Mouse (Mus musculus) midbrain, embryonic 10.5 days (tissue): Measurements from ENCODE around the gene Mcee. TPM values are rescaled to one million over a fixed set of nuclear protein-coding genes. Genes with fewer than 3 reads are reported as not detected.
A peak's percentile ranks its signal among the peaks of the same experiment; 100 is the strongest.

Experiments used
- DNase-seq: peaks from one replicate; pipeline ENCODE4 v3.0.0-alpha.2; 2017; ENCODE audit warnings: low spot score
- H3K27ac ChIP-seq: fragments of 300-500 bp; sonication (generic); replicated peaks from 2 replicates; pipeline ENCODE4 v1.5.1; 2016; ENCODE audit warnings: mild to moderate bottlenecking
- H3K27me3 ChIP-seq: fragments of 300-500 bp; sonication (generic); 2 replicates; pipeline ENCODE4 v1.6.1; 2016; ENCODE audit warnings: low read depth, mild to moderate bottlenecking; ENCODE audit not compliant: poor library complexity, severe bottlenecking
- H3K36me3 ChIP-seq: fragments of 300-500 bp; sonication (generic); 2 replicates; pipeline ENCODE4 v1.6.1; 2016; ENCODE audit warnings: mild to moderate bottlenecking, moderate library complexity
- H3K4me1 ChIP-seq: fragments of 300-500 bp; sonication (generic); 2 replicates; pipeline ENCODE4 v1.6.1; 2016
- H3K4me3 ChIP-seq: fragments of 300-500 bp; sonication (generic); 2 replicates; pipeline ENCODE4 v1.5.1; 2016; ENCODE audit warnings: mild to moderate bottlenecking, moderate library complexity
- H3K9me3 ChIP-seq: fragments of 300-500 bp; sonication (generic); replicated peaks from 2 replicates; pipeline ENCODE4 v1.6.1; 2016; ENCODE audit warnings: mild to moderate bottlenecking
- WGBS: fragments of 180-500 bp; shearing (Covaris S2); methylation state at CpG from one replicate; pipeline ENCODE4 v1.1.7; 2016; 5-methylcytosine and 5-hydroxymethylcytosine counted together
- polyA plus RNA-seq: library from polyadenylated mRNA; unstranded; fragments of >200 nt; fragmentation: Nextera tagmentation; extraction: Ambion mirVana; gene quantifications from 2 replicates; pipeline ENCODE4 v1.2.1, GENCODE M21; 2016

Mcee gene
- polyA plus RNA-seq, 1 experiment from 2014 or later, result 41.2 TPM

DNA sequence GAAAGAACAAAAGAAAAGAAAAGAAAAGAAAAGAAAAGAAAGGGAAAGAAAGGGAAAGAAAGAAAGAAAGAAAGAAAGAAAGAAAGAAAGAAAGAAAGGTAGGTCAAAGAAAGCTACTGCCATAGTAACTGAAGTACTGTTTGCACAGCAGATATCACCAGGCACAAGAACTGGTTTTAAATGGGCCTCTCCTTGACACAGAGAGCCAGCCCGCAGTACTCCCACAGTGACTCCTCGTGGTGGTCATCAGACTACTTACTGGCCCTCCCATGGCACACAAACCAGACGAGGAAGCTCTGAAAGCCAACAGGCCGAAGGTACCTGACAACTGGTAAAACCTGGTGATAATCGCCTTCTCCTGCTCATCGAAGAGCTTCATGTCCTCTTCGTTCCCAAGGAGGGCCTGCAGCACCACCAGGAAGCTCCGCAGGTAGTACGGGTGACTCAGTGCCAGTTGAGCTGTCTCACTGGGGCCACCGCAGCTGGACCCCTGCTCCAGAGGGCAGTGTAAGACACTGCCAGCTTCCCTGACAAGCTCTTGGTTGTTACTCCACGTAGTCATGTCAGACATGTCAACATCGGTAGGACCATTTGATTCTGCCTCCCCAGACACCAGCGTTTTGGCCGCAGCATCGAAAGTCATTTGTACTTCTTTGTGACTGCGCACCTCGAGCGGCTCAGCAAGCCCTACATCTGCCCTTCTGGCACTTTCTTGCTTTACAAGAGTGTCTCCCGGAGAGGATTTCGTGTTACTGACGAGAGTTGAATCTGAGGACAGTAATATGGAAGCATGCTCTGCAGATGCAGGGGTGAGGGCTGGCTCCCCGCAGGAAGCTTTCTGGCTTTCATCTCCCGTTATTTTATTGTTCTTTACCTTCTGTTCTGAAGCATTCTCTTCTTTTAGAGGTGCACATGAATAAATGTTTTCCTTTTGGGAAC lies 20.2 kb upstream of the Mcee start:
- Histone ChIP-seq H3K27ac (no peak overlapping the region), H3K27me3 (no peaks in the 10 kb centered on the region), H3K4me1 (peaks cover 18% of the 10 kb centered on the region), H3K4me3 (no peak overlapping the region), H3K9me3 (no peaks in the 10 kb centered on the region), H3K36me3 (peaks cover 54% of the 10 kb centered on the region)
- WGBS, result 91% methylated on average over 23 of the region's 23 CpGs
- DNase-seq, result no peak

GRCm38 (mm10) chr7:64373147-64373829 lies 19.1 kb upstream of the Mcee start:
- Histone ChIP-seq H3K4me3 (peak overlapping the region; percentile 65), H3K36me3 (peaks cover 60% of the 10 kb centered on the region), H3K27me3 (no peaks in the 10 kb centered on the region), H3K9me3 (no peaks in the 10 kb centered on the region), H3K4me1 (peaks cover 18% of the 10 kb centered on the region), H3K27ac (peak overlapping the region; percentile 87)
- no peak for DNase-seq
- WGBS, result 19% methylated on average over 18 of the region's 18 CpGs

DNA sequence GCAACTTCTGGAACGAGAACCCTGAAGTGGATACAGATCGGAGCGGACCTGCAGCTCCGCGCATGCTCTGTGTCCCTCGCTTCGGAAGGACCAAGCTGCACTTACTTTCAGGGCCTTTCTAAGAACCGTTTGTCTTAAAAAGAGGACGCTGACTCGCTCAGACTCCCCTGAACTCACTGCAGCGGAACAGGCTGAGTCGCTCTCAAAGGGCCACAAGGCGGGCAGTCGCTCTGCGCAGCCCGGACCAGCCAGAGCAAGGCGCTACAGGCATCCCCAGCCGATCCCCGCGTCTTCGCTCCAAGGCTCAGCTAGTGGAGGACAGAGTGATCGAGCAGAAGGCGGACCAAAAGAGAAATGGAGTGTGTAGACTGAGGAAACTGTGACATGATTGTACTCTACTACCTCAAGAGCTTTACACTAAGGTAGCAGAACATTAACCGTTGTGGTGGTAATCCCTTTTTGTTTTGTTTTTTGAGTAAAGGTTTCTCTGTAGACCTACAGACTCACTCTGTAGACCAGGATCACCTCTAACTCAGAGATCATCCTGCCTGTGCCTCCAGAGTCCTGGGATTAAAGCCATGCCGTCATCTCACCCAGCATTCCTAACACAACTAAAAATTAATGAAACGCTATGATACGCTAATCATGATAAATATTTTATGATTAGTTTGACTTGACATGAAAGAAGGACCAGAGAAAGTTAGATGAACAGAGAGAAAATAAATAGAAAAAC lies 18.4 kb upstream of the Mcee start, which contains the start of gene Fan1:
Fan1 (minus strand) TSS at position 266 of the 733 bp plus-strand sequence.
- Histone ChIP-seq H3K4me3 (peak within 1 kb of the TSS; percentile 65), H3K27ac (peak within 1 kb of the TSS; percentile 87), H3K4me1 (peaks cover 18% of the 10 kb centered on the region), H3K36me3 (peaks cover 60% of the 10 kb centered on the region), H3K9me3 (no peaks in the 10 kb centered on the region), H3K27me3 (no peaks in the 10 kb centered on the region)
- WGBS, result 5% methylated on average over 27 of the region's 27 CpGs
- DNase-seq, result peak; percentile 88

GRCm38 (mm10) chr7:64391479-64391878 lies 928 bp upstream of the Mcee start:
- 4% methylated on average over 8 of the region's 8 CpGs for WGBS
- peak overlapping the region; percentile 89 for H3K27ac ChIP-seq

DNA sequence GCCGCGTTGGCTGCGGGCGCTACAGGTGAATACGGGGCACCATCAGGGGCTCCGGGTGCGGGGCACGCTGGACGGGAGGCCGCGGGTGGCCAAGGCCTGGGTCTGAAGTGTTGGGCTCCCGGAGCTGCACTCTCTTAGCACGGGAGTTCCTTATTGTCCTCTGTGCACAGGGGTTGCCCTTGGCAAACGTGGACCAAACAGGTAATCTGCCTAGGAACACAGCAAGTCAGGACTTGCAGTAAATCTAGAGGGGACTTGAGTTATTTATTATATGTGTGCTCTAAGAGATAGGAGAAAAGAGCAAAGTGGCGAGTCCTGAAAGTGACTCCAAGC lies 378 bp downstream of the Mcee start:
- peaks cover 24% of the 10 kb centered on the region for H3K4me1 ChIP-seq
- peak overlapping the region; percentile 83 for H3K4me3 ChIP-seq
- peaks cover 21% of the 10 kb centered on the region for H3K36me3 ChIP-seq
- H3K27me3 ChIP-seq, result no peaks in the 10 kb centered on the region
- H3K27ac ChIP-seq, result peak overlapping the region; percentile 89
- WGBS, result 1% methylated on average over 15 of the region's 15 CpGs
- H3K9me3 ChIP-seq, result no peaks in the 10 kb centered on the region
- no peak for DNase-seq

More at GRCm38 (mm10) chr7:64391479-64391878, 928 bp upstream of the Mcee start:
- Histone ChIP-seq H3K4me3 (peak overlapping the region; percentile 83), H3K9me3 (no peaks in the 10 kb centered on the region), H3K36me3 (peaks cover 34% of the 10 kb centered on the region), H3K27me3 (no peaks in the 10 kb centered on the region), H3K4me1 (peaks cover 24% of the 10 kb centered on the region)
- DNase-seq, result peak; percentile 16

- Histone ChIP-seq H3K9me3 (no peaks in the 10 kb centered on the region), H3K27ac (no peak overlapping the region), H3K4me3 (no peak overlapping the region), H3K27me3 (no peaks in the 10 kb centered on the region), H3K36me3 (no peaks in the 10 kb centered on the region), H3K4me1 (no peaks in the 10 kb centered on the region)
- DNase-seq, result no peak
- 85% methylated on average over 1 of the region's 1 CpGs for WGBS
Observed at GRCm38 (mm10) chr7:64400725-64401124, 8.3 kb downstream of the Mcee start.

GRCm38 (mm10) chr7:64402452-64402851 lies 10.0 kb downstream of the Mcee start:
- no peak for DNase-seq
- Histone ChIP-seq H3K27me3 (no peaks in the 10 kb centered on the region), H3K36me3 (no peaks in the 10 kb centered on the region), H3K4me1 (no peaks in the 10 kb centered on the region), H3K27ac (no peak overlapping the region), H3K4me3 (no peak overlapping the region), H3K9me3 (no peaks in the 10 kb centered on the region)
- WGBS, result 94% methylated on average over 4 of the region's 4 CpGs

DNA sequence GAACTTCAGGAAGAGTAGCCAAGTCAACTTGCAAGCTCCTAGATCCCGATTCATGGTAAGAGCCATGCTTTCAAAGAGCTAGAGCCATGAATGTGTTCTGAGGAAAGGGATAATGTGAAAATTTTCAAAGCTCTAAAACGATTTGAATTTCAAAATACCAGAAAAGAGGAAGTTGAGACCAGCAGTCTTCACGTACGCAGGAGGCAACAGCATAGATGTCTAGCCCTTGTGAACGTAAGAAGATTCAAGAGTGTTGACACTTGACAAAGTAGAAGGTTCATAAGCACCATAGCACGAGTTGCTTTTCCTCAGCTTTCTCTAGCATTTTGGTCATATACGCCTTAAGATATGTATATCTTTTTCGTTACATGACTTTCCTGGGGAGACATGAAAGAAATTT lies 11.6 kb downstream of the Mcee start:
- DNase-seq, result no peak
- no peak overlapping the region for H3K27ac ChIP-seq
- H3K36me3 ChIP-seq, result no peaks in the 10 kb centered on the region
- WGBS, result 90% methylated on average over 8 of the region's 8 CpGs
- no peak overlapping the region for H3K4me3 ChIP-seq
- no peaks in the 10 kb centered on the region for H3K27me3 ChIP-seq
- no peaks in the 10 kb centered on the region for H3K4me1 ChIP-seq
- H3K9me3 ChIP-seq, result no peaks in the 10 kb centered on the region

DNA sequence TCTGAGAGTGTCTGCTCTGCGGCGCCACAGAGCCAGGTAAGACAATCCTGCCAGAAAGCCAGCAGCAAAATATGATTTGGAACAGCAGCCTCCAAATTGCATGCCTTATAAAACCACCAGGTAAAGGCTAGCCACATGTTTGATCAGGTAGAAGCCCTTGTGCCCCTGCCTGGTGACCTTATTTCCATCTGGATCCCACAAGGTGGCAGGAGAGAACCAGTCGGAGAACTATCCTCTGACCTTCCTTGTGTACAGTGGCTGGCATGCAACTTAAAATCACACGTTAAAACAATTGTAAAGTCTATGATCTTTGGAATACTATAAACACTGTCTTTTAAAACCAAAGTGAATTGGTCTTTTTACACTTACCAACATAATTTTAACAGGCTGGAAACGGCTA lies 32.5 kb downstream of the Mcee start:
- no peak for DNase-seq
- Histone ChIP-seq H3K9me3 (no peaks in the 10 kb centered on the region), H3K4me1 (no peaks in the 10 kb centered on the region), H3K4me3 (no peak overlapping the region), H3K36me3 (no peaks in the 10 kb centered on the region), H3K27ac (no peak overlapping the region), H3K27me3 (no peaks in the 10 kb centered on the region)
- WGBS, result 63% methylated on average over 5 of the region's 5 CpGs

DNA sequence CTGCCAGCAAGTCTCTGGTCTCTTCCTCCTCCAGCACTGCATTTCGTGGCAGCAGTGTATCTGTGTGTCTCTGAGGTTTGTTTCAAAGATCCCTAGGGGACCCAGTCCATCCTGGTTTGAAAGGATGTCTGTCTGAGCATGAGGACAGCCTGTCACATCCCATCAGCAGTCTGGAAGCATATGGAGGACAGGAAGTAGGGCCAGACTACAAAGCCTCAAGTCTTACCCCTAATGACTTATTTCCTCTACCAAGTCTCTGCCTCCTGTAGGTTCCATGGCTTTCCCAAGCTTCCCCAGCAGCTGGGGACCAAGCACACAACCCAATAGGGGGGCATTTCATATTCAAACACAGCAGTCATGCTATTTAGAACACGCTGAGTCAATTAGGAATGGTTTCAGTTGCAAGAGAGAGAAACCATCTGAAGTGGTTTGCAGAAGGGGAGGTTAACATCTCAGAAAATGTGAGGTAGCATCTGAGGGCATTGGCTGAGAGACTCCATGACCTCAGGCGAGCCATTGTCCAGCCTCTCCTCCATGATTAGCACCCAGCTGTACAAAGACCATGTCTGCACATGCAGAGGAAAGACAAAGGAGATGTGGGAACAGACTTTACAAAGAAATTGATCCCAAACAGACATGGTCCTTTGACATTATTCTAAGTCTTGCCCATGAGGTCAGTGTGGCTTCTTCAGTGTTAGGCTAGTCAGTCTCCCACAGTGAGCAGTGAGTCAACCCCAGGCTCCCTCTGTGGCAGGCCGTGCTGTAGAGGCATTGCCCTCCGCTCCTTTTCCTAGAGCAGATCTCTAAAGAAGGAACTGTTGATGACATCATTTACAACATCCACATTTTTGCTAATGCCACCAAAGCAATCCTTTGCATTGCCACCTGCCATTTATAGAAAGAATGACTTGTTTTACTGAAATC lies 47.5 kb downstream of the Mcee start:
- Histone ChIP-seq H3K27me3 (no peaks in the 10 kb centered on the region), H3K4me1 (peaks cover 9% of the 10 kb centered on the region), H3K9me3 (no peaks in the 10 kb centered on the region), H3K4me3 (no peak overlapping the region), H3K36me3 (no peaks in the 10 kb centered on the region), H3K27ac (no peak overlapping the region; the same call in 1 of the 2 replicates)
- peak; percentile 18 for DNase-seq
- 67% methylated on average over 5 of the region's 5 CpGs for WGBS

DNA sequence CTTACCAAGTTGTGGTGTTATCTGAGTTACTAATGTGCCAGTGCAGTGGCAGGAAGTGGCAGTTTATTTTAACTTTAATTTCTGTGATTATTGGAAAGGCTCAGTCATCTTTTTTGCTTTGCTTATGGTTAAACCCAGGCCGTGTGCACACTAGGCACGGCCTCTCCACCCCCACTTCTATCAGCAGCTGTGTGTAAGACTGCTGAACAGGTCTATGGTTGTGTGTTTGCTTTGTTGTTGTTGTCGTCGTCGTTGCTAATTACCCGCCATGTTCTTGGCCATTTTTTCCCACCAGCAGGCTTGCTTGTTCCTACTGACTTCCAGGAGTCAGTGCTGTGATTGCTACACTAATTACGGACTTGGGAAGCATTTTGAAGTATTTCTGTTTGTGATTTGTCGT lies 48.1 kb downstream of the Mcee start:
- no peak overlapping the region for H3K4me3 ChIP-seq
- 90% methylated on average over 8 of the region's 8 CpGs for WGBS
- peaks cover 9% of the 10 kb centered on the region for H3K4me1 ChIP-seq
- H3K9me3 ChIP-seq, result no peaks in the 10 kb centered on the region
- no peak for DNase-seq
- no peak overlapping the region for H3K27ac ChIP-seq
- H3K27me3 ChIP-seq, result no peaks in the 10 kb centered on the region
- H3K36me3 ChIP-seq, result no peaks in the 10 kb centered on the region

DNA sequence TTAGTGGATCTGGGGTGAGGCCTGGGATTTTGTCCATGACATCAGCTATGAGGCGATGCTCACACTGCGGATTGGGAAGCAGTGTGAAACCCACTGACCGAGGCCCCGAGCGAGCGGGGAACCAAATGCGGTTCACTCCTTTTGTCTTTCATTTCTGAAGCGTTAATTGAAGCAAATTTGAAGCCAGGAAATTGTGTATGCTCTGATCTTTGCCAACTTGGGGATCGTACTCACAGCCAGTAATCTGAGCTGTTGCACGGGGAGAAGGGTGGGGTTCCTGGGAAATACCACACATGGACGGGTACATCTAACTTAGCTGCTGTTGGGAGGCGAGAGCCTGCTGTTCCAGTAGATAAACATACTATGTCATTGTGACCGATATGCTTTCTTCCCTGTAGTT lies 58.2 kb downstream of the Mcee start:
- H3K27ac ChIP-seq, result no peak overlapping the region
- H3K27me3 ChIP-seq, result no peaks in the 10 kb centered on the region
- no peak overlapping the region for H3K4me3 ChIP-seq
- WGBS, result 88% methylated on average over 13 of the region's 13 CpGs
- no peak for DNase-seq
- no peaks in the 10 kb centered on the region for H3K36me3 ChIP-seq
- H3K4me1 ChIP-seq, result peaks cover 6% of the 10 kb centered on the region; the same call in 1 of the 2 replicates
- no peaks in the 10 kb centered on the region for H3K9me3 ChIP-seq
